Comparison of ENCODE assay signal across 19 mouse cellular contexts in genomic region chr9:82160143-82160542, GRCm38 (mm10).
DNase-seq lines count a peak whose midpoint lies in the region; ATAC-seq and TF ChIP-seq lines count a peak whose summit lies in the region.
"Had no signal": no experiment of that assay in that cellular context is flagged by ENCODE, and none has a peak within 500 bp of the region (broad histone marks: within the 10 kb centered on the region; RNA-seq: fewer than 3 reads in every experiment).

No protein-coding gene starts in this region.

- H3K36me3 ChIP-seq in kidney, embryonic 15.5 days: no peaks in the 10 kb centered on the region
- H3K36me3 ChIP-seq in embryonic facial prominence, embryonic 14.5 days (ENCODE audit: control insufficient read depth, insufficient read depth, low read length): no peaks in the 10 kb centered on the region
- H3K36me3 ChIP-seq: forebrain, embryonic 12.5 days; heart, embryonic 12.5 days; hindbrain, embryonic 13.5 days; intestine, embryonic 15.5 days; lung, embryonic 15.5 days had no signal

- no peak for ATAC-seq in kidney, embryonic 15.5 days (replicated peaks; ENCODE audit: low FRiP score)
- no peak for ATAC-seq in embryonic facial prominence, embryonic 14.5 days (ENCODE audit: low read depth)
- ATAC-seq: intestine, embryonic 15.5 days had no signal

- 37% methylated on average over 9 of the region's 9 CpGs for WGBS in kidney, embryonic 15.5 days
- 15% methylated on average over 9 of the region's 9 CpGs for WGBS in embryonic facial prominence, embryonic 14.5 days

- no peak overlapping the region for H3K9ac ChIP-seq in kidney, embryonic 15.5 days
- peak overlapping the region; percentile 31; the same call in 1 of the 2 replicates for H3K9ac ChIP-seq in embryonic facial prominence, embryonic 14.5 days (ENCODE audit: low read depth, low read length)
- H3K9ac ChIP-seq: forebrain, embryonic 12.5 days; heart, embryonic 12.5 days; hindbrain, embryonic 13.5 days; intestine, embryonic 15.5 days; lung, embryonic 15.5 days had no signal

- no peaks in the 10 kb centered on the region for H3K27me3 ChIP-seq in kidney, embryonic 15.5 days
- no peaks in the 10 kb centered on the region for H3K27me3 ChIP-seq in embryonic facial prominence, embryonic 14.5 days (replicated peaks; ENCODE audit: control insufficient read depth, insufficient read depth, low read length)
- H3K27me3 ChIP-seq: forebrain, embryonic 12.5 days; heart, embryonic 12.5 days; hindbrain, embryonic 13.5 days; intestine, embryonic 15.5 days; lung, embryonic 15.5 days had no signal

- no peak for TF ChIP-seq CTCF in brain, embryonic 14.5 days (IDR thresholded peaks at IDR 0.05; ENCODE audit: borderline replicate concordance, extremely low read depth, insufficient read depth, insufficient read length)

- H3K9me3 ChIP-seq in kidney, embryonic 15.5 days (replicated peaks): no peaks in the 10 kb centered on the region
- no peaks in the 10 kb centered on the region for H3K9me3 ChIP-seq in embryonic facial prominence, embryonic 14.5 days (ENCODE audit: control insufficient read depth, low read length)
- H3K9me3 ChIP-seq: forebrain, embryonic 12.5 days; heart, embryonic 12.5 days; hindbrain, embryonic 13.5 days; intestine, embryonic 15.5 days; lung, embryonic 15.5 days had no signal

- H3K4me1 ChIP-seq in kidney, embryonic 15.5 days: no peaks in the 10 kb centered on the region
- no peaks in the 10 kb centered on the region for H3K4me1 ChIP-seq in embryonic facial prominence, embryonic 14.5 days (ENCODE audit: control insufficient read depth, insufficient read depth, low read length)
- H3K4me1 ChIP-seq: forebrain, embryonic 12.5 days; heart, embryonic 12.5 days; hindbrain, embryonic 13.5 days; intestine, embryonic 15.5 days; lung, embryonic 15.5 days had no signal

- no peak overlapping the region for H3K4me3 ChIP-seq in kidney, embryonic 15.5 days (replicated peaks)
- H3K4me3 ChIP-seq in embryonic facial prominence, embryonic 14.5 days (ENCODE audit: low read depth, low read length): peak overlapping the region; percentile 18
- H3K4me3 ChIP-seq: forebrain, embryonic 12.5 days; heart, embryonic 12.5 days; hindbrain, embryonic 13.5 days; intestine, embryonic 15.5 days; lung, embryonic 15.5 days had no signal

- peak overlapping the region; percentile 33; the same call in 1 of the 2 replicates for H3K4me2 ChIP-seq in kidney, embryonic 15.5 days
- peak overlapping the region; percentile 47 for H3K4me2 ChIP-seq in embryonic facial prominence, embryonic 14.5 days (ENCODE audit: low read depth, low read length)
- H3K4me2 ChIP-seq: forebrain, embryonic 12.5 days; heart, embryonic 12.5 days; hindbrain, embryonic 13.5 days; intestine, embryonic 15.5 days; lung, embryonic 15.5 days; midbrain, embryonic 11.5 days had no signal

- DNase-seq in kidney, adult 18-20 months: no peak
- peak; percentile 2 for DNase-seq in ES-CJ7 (ENCODE audit: low read depth, low spot score)
- DNase-seq in brain, embryonic 14.5 days (ENCODE audit: low read depth): peak; percentile 3
- peak; percentile 75 for DNase-seq in embryonic facial prominence, embryonic 14.5 days (ENCODE audit: low spot score)
- no peak for DNase-seq in adrenal gland, postnatal 4 days (ENCODE audit: low spot score in 2 of 2)
- no peak for DNase-seq in urinary bladder, postnatal 25 days (ENCODE audit: low spot score)
- DNase-seq: adrenal gland, postnatal 25 days; cerebellum, adult 18-20 months; cerebellum, postnatal 25 days; gastrocnemius, postnatal 10 days; heart, adult 11 months; thymus, postnatal 36 days had no signal

- no peak overlapping the region for H3K27ac ChIP-seq in kidney, embryonic 15.5 days
- no peak overlapping the region for H3K27ac ChIP-seq in embryonic facial prominence, embryonic 14.5 days (replicated peaks; ENCODE audit: low read depth, low read length)
- H3K27ac ChIP-seq: forebrain, embryonic 12.5 days; hindbrain, embryonic 13.5 days; intestine, embryonic 15.5 days; lung, embryonic 15.5 days had no signal

- TF ChIP-seq POLR2A in brain, embryonic 14.5 days (IDR thresholded peaks at IDR 0.05; ENCODE audit: borderline replicate concordance, extremely low read depth, insufficient read depth, insufficient read length, poor library complexity, severe bottlenecking): no peak

Comparison
In these comparisons a context has a peak if more than half of its experiments do, and no peak if none do; other contexts are left out.
1. DNase-seq: peak in ES-CJ7 (single experiment), brain, embryonic 14.5 days (single experiment) and embryonic facial prominence, embryonic 14.5 days (single experiment); none in kidney, adult 18-20 months (single experiment), adrenal gland, postnatal 4 days (0 of 2) and urinary bladder, postnatal 25 days (single experiment).